Mouse (Mus musculus): ENCODE data around the gene Macrod1.

Macrod1 gene

GRCm38 (mm10) chr19:7136016-7136415 lies 79.4 kb downstream of the Macrod1 start:
- ATAC-seq (ENCODE audit: insufficient number of reproducible peaks, low FRiP score, low TSS enrichment), result peak; percentile 67; the same call in 1 of the 2 replicates

GRCm38 (mm10) chr19:7136714-7137498 lies 80.3 kb downstream of the Macrod1 start:
- ATAC-seq (ENCODE audit: insufficient number of reproducible peaks, low FRiP score, low TSS enrichment), result no peak

GRCm38 (mm10) chr19:7138327-7138726 lies 81.7 kb downstream of the Macrod1 start:
- ATAC-seq (ENCODE audit: insufficient number of reproducible peaks, low FRiP score, low TSS enrichment), result no peak

- no peak for ATAC-seq (ENCODE audit: insufficient number of reproducible peaks, low FRiP score, low TSS enrichment)
These were observed 82.7 kb downstream of the Macrod1 start for GRCm38 (mm10) chr19:7139321-7139720.

- no peak for ATAC-seq (ENCODE audit: insufficient number of reproducible peaks, low FRiP score, low TSS enrichment)
These were observed 83.8 kb downstream of the Macrod1 start for GRCm38 (mm10) chr19:7140373-7140772.

- no peak for ATAC-seq (ENCODE audit: insufficient number of reproducible peaks, low FRiP score, low TSS enrichment)
These were observed 84.3 kb downstream of the Macrod1 start for GRCm38 (mm10) chr19:7140856-7141421.

GRCm38 (mm10) chr19:7142207-7142915 lies 85.8 kb downstream of the Macrod1 start:
- no peak for ATAC-seq (ENCODE audit: insufficient number of reproducible peaks, low FRiP score, low TSS enrichment)

GRCm38 (mm10) chr19:7143854-7144253 lies 87.2 kb downstream of the Macrod1 start:
- no peak for ATAC-seq (ENCODE audit: insufficient number of reproducible peaks, low FRiP score, low TSS enrichment)

GRCm38 (mm10) chr19:7144458-7144857 lies 87.8 kb downstream of the Macrod1 start:
- ATAC-seq (ENCODE audit: insufficient number of reproducible peaks, low FRiP score, low TSS enrichment), result no peak

GRCm38 (mm10) chr19:7146376-7146775 lies 89.8 kb downstream of the Macrod1 start:
- ATAC-seq (ENCODE audit: insufficient number of reproducible peaks, low FRiP score, low TSS enrichment), result no peak

- no peak for ATAC-seq (ENCODE audit: insufficient number of reproducible peaks, low FRiP score, low TSS enrichment)
These were observed 91.5 kb downstream of the Macrod1 start for GRCm38 (mm10) chr19:7148096-7148495.

GRCm38 (mm10) chr19:7148541-7149085 lies 92.0 kb downstream of the Macrod1 start:
- ATAC-seq (ENCODE audit: insufficient number of reproducible peaks, low FRiP score, low TSS enrichment), result 0 out of 2 replicates have a peak, but pooled peaks have one; percentile 20

GRCm38 (mm10) chr19:7149158-7149685 lies 92.6 kb downstream of the Macrod1 start:
- no peak for ATAC-seq (ENCODE audit: insufficient number of reproducible peaks, low FRiP score, low TSS enrichment)

- ATAC-seq (ENCODE audit: insufficient number of reproducible peaks, low FRiP score, low TSS enrichment), result no peak
These were observed 94.8 kb downstream of the Macrod1 start for GRCm38 (mm10) chr19:7151300-7151926.

- no peak for ATAC-seq (ENCODE audit: insufficient number of reproducible peaks, low FRiP score, low TSS enrichment)
These were observed 95.5 kb downstream of the Macrod1 start for GRCm38 (mm10) chr19:7151927-7152653.

- no peak for ATAC-seq (ENCODE audit: insufficient number of reproducible peaks, low FRiP score, low TSS enrichment)
These were observed 96.6 kb downstream of the Macrod1 start for GRCm38 (mm10) chr19:7153232-7153631.

GRCm38 (mm10) chr19:7155196-7155595 lies 98.6 kb downstream of the Macrod1 start:
- ATAC-seq (ENCODE audit: insufficient number of reproducible peaks, low FRiP score, low TSS enrichment), result no peak

GRCm38 (mm10) chr19:7157734-7158133 lies 101.1 kb downstream of the Macrod1 start:
- no peak for ATAC-seq (ENCODE audit: insufficient number of reproducible peaks, low FRiP score, low TSS enrichment)

GRCm38 (mm10) chr19:7160151-7160906 lies 103.7 kb downstream of the Macrod1 start:
- ATAC-seq (ENCODE audit: insufficient number of reproducible peaks, low FRiP score, low TSS enrichment), result no peak

Data from cerebellum, adult (tissue).